Mouse (Mus musculus) midbrain, embryonic 12.5 days (tissue): ENCODE results near the gene Uqcrfs1. TPM values are rescaled to one million over a fixed set of nuclear protein-coding genes. Genes with fewer than 3 reads are reported as not detected.

Source experiments
- polyA plus RNA-seq: library from polyadenylated mRNA; unstranded; fragments of >200 nt; fragmentation: Nextera tagmentation; extraction: Ambion mirVana; gene quantifications from 2 replicates; pipeline ENCODE4 v1.2.1, GENCODE M21; 2016

The Uqcrfs1 gene
- polyA plus RNA-seq, 1 experiment from 2014 or later = 236 TPM

Other genes starting within 250 kb of the Uqcrfs1 start
- 1.8 and 2.6 TPM in 2 replicates for gene Agtr1a, start 208.9 kb downstream of the Uqcrfs1 start, polyA plus RNA-seq
- gene Dusp22, start 114.6 kb upstream of the Uqcrfs1 start, polyA plus RNA-seq = 15.9 and 16.1 TPM in 2 replicates
- gene Irf4, start 203.9 kb upstream of the Uqcrfs1 start, polyA plus RNA-seq = 0.08 TPM in 1 of 2 replicates, not detected in the other